Mouse (Mus musculus) ES-Bruce4 (cell line): ENCODE results near the gene Ap2m1. TPM values are rescaled to one million over a fixed set of nuclear protein-coding genes. Genes with fewer than 3 reads are reported as not detected.

Experiments
- H3K27ac ChIP-seq: 2 replicates; pipeline ENCODE4 v1.5.1; 2012; ENCODE audit warnings: low read length, inconsistent platforms; ENCODE audit not compliant: insufficient read depth
- H3K27me3 ChIP-seq: 2 replicates; pipeline ENCODE4 v1.6.1; 2012; ENCODE audit warnings: mild to moderate bottlenecking, low read length, inconsistent platforms; ENCODE audit not compliant: control insufficient read depth, poor library complexity, insufficient read depth, severe bottlenecking
- H3K36me3 ChIP-seq: 2 replicates; pipeline ENCODE4 v1.6.1; 2012; ENCODE audit warnings: inconsistent platforms, mild to moderate bottlenecking, low read length, moderate library complexity; ENCODE audit not compliant: control insufficient read depth, poor library complexity, insufficient read depth, severe bottlenecking
- H3K4me1 ChIP-seq: one replicate; pipeline ENCODE4 v1.8.1; 2011; ENCODE audit warnings: low read length; ENCODE audit not compliant: control insufficient read depth, insufficient read depth
- H3K4me3 ChIP-seq: 2 replicates; pipeline ENCODE4 v1.5.1; 2011; ENCODE audit warnings: low read depth, mild to moderate bottlenecking, low read length
- H3K9ac ChIP-seq: 2 replicates; pipeline ENCODE4 v1.6.1; 2012; ENCODE audit warnings: low read depth, mild to moderate bottlenecking, inconsistent platforms; ENCODE audit not compliant: poor library complexity, severe bottlenecking
- H3K9me3 ChIP-seq: replicated peaks from 2 replicates; pipeline ENCODE4 v1.6.1; 2012; ENCODE audit warnings: mild to moderate bottlenecking, low read length, inconsistent platforms; ENCODE audit not compliant: control insufficient read depth, poor library complexity, insufficient read depth, severe bottlenecking
- CTCF ChIP-seq: IDR thresholded peaks from one replicate; pipeline ENCODE4 v1.8.1; 2011; ENCODE audit warnings: low read depth, low read length
- EP300 ChIP-seq: IDR thresholded peaks from 2 replicates; pipeline ENCODE4 v1.6.1; 2011; ENCODE audit warnings: low read depth, low read length; ENCODE audit not compliant: insufficient read depth
- POLR2A ChIP-seq: IDR thresholded peaks from one replicate; pipeline ENCODE4 v1.8.1; 2011; ENCODE audit warnings: low read length; ENCODE audit not compliant: insufficient read depth
- polyA plus RNA-seq: library from polyadenylated mRNA; stranded (reverse); fragments of >200 nt; gene quantifications from 2 replicates; pipeline ENCODE4 v1.2.4, GENCODE M21; 2011; ENCODE audit warnings: low read depth; ENCODE audit not compliant: missing spikeins, insufficient read depth, insufficient read length

Ap2m1 gene
- polyA plus RNA-seq, 1 experiment: 298 TPM

- no peaks in the 10 kb centered on the region for H3K9me3 ChIP-seq
- H3K4me3 ChIP-seq: peak overlapping the region; percentile 80
- no peaks in the 10 kb centered on the region for H3K36me3 ChIP-seq
- TF ChIP-seq EP300 (no peak), CTCF (no peak), POLR2A (no peak)
- H3K4me1 ChIP-seq: no peaks in the 10 kb centered on the region
- peak overlapping the region; percentile 89 for H3K9ac ChIP-seq
- no peak overlapping the region for H3K27ac ChIP-seq
- no peaks in the 10 kb centered on the region for H3K27me3 ChIP-seq
Observed at GRCm38 (mm10) chr16:20517701-20518374, 17.4 kb upstream of the Ap2m1 start.

- no peaks in the 10 kb centered on the region for H3K4me1 ChIP-seq
- H3K9ac ChIP-seq: no peak overlapping the region
- TF ChIP-seq POLR2A: no peak
- no peak for TF ChIP-seq CTCF
- peaks cover 16% of the 10 kb centered on the region; the same call in 1 of the 2 replicates for H3K36me3 ChIP-seq
- H3K4me3 ChIP-seq: peak overlapping the region; percentile 24
- H3K9me3 ChIP-seq: no peaks in the 10 kb centered on the region
- H3K27ac ChIP-seq: no peak overlapping the region
- H3K27me3 ChIP-seq: no peaks in the 10 kb centered on the region
Observed at GRCm38 (mm10) chr16:20523886-20524285, 11.4 kb upstream of the Ap2m1 start.

- no peak for TF ChIP-seq POLR2A
- H3K27me3 ChIP-seq: no peaks in the 10 kb centered on the region
- H3K36me3 ChIP-seq: peaks cover 16% of the 10 kb centered on the region; the same call in 1 of the 2 replicates
Observed at GRCm38 (mm10) chr16:20528779-20529178, 6.5 kb upstream of the Ap2m1 start.

GRCm38 (mm10) chr16:20529375-20529774, 5.9 kb upstream of the Ap2m1 start:
- Histone ChIP-seq H3K4me1 (no peaks in the 10 kb centered on the region), H3K9ac (no peak overlapping the region), H3K36me3 (peaks cover 16% of the 10 kb centered on the region; the same call in 1 of the 2 replicates), H3K9me3 (no peaks in the 10 kb centered on the region), H3K27ac (no peak overlapping the region), H3K4me3 (no peak overlapping the region), H3K27me3 (no peaks in the 10 kb centered on the region)
- TF ChIP-seq CTCF: no peak
- no peak for TF ChIP-seq EP300
- TF ChIP-seq POLR2A: no peak

More at GRCm38 (mm10) chr16:20528779-20529178, 6.5 kb upstream of the Ap2m1 start:
- H3K4me3 ChIP-seq: no peak overlapping the region
- H3K27ac ChIP-seq: no peak overlapping the region
- H3K9me3 ChIP-seq: no peaks in the 10 kb centered on the region
- H3K4me1 ChIP-seq: no peaks in the 10 kb centered on the region
- H3K9ac ChIP-seq: no peak overlapping the region

GRCm38 (mm10) chr16:20530941-20531340, 4.3 kb upstream of the Ap2m1 start:
- Histone ChIP-seq H3K27ac (no peak overlapping the region), H3K36me3 (peaks cover 12% of the 10 kb centered on the region; the same call in 1 of the 2 replicates), H3K4me3 (peak overlapping the region; percentile 20), H3K9ac (peak overlapping the region; percentile 30), H3K4me1 (no peaks in the 10 kb centered on the region), H3K27me3 (no peaks in the 10 kb centered on the region), H3K9me3 (no peaks in the 10 kb centered on the region)
- no peak for TF ChIP-seq CTCF
- TF ChIP-seq EP300: no peak
- no peak for TF ChIP-seq POLR2A

- no peak overlapping the region for H3K27ac ChIP-seq
- TF ChIP-seq POLR2A (no peak), CTCF (no peak), EP300 (no peak)
- no peak overlapping the region for H3K9ac ChIP-seq
- H3K4me3 ChIP-seq: no peak overlapping the region
- H3K36me3 ChIP-seq: peaks cover 4% of the 10 kb centered on the region
- H3K9me3 ChIP-seq: no peaks in the 10 kb centered on the region
- no peaks in the 10 kb centered on the region for H3K4me1 ChIP-seq
- H3K27me3 ChIP-seq: no peaks in the 10 kb centered on the region
Observed at GRCm38 (mm10) chr16:20534617-20535295, 522 bp upstream of the Ap2m1 start.
